Mouse (Mus musculus): ENCODE results near the gene Sema5a. TPM values are rescaled to one million over a fixed set of nuclear protein-coding genes. Genes with fewer than 3 reads are reported as not detected.
A peak's percentile ranks its signal among the peaks of the same experiment; 100 is the strongest.

Gene Sema5a
- polyA plus RNA-seq, 1 experiment from 2014 or later: 21.0 TPM

DNA sequence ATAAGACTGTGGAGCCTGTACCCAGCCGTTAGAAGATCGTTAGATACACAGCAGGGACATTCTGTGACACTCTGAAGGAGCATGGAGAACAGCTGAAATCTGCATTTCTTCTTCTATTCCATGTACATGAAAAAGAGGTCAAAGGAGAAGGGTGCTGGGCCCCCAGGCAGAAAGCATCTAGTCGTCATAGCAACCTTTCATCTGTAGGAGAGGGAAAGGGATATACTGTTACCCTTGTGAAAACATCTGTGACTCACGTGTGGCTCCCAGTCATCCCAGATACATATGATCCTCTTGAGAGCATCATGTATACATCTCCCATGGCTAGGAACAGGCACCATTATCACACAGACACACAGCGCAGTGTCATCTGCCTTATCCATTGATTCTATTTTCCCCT lies 16.3 kb downstream of the Sema5a start:
- peak overlapping the region; percentile 14; the same call in 1 of the 2 replicates for H3K27ac ChIP-seq

DNA sequence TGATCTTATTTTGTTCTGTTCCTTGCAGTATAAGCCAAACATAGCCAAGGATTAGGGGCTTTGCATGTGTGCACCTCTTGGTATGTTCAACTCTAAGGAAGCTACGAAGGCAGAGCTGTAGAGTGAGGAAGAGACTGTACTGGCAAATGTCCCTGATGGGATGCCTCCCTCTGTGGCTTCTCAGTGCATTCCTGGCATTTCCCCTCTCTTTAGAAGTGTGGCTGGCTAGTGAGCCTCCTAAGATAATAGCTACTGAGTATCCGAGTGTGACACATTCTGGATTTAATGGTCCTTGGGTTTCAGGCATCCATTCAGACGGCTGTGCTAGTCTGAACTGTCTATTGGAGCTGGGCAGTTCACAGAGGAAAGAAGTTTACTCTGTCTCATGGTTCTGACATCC lies 19.0 kb downstream of the Sema5a start:
- Histone ChIP-seq H3K27me3 (ENCODE audit: insufficient read depth, low read length) (no peaks in the 10 kb centered on the region), H3K9me3 (replicated peaks; ENCODE audit: low read length) (no peaks in the 10 kb centered on the region), H3K9ac (ENCODE audit: low read depth, low read length) (no peak overlapping the region), H3K27ac (no peak overlapping the region), H3K4me2 (ENCODE audit: low read length) (no peak overlapping the region), H3K4me3 (replicated peaks; ENCODE audit: low read depth, low read length) (no peak overlapping the region), H3K4me1 (replicated peaks; ENCODE audit: insufficient read depth, low read length) (peaks cover 35% of the 10 kb centered on the region), H3K36me3 (ENCODE audit: insufficient read depth, low read length) (no peaks in the 10 kb centered on the region)
- no peak for TF ChIP-seq CTCF (IDR thresholded peaks at IDR 0.05; ENCODE audit: low read depth)
- DNase-seq (ENCODE audit: low spot score) (peak; percentile 86), ATAC-seq (replicated peaks; ENCODE audit: low FRiP score, low read depth) (peak; percentile 30; the same call in 1 of the 2 replicates)
- WGBS: 35% methylated on average over 3 of the region's 3 CpGs

More for the DNA sequence above, 16.3 kb downstream of the Sema5a start:
- no peaks in the 10 kb centered on the region for H3K36me3 ChIP-seq (ENCODE audit: insufficient read depth, low read length)
- peaks cover 39% of the 10 kb centered on the region for H3K4me1 ChIP-seq (replicated peaks; ENCODE audit: insufficient read depth, low read length)
- no peak for TF ChIP-seq CTCF (IDR thresholded peaks at IDR 0.05; ENCODE audit: low read depth)
- no peaks in the 10 kb centered on the region for H3K9me3 ChIP-seq (replicated peaks; ENCODE audit: low read length)
- H3K4me2 ChIP-seq (ENCODE audit: low read length): no peak overlapping the region
- ATAC-seq (replicated peaks; ENCODE audit: low FRiP score, low read depth) (no peak), DNase-seq (ENCODE audit: low spot score) (no peak)
- H3K27me3 ChIP-seq (ENCODE audit: insufficient read depth, low read length): no peaks in the 10 kb centered on the region
- no peak overlapping the region for H3K9ac ChIP-seq (ENCODE audit: low read depth, low read length)
- 42% methylated on average over 5 of the region's 5 CpGs for WGBS
- H3K4me3 ChIP-seq (replicated peaks; ENCODE audit: low read depth, low read length): no peak overlapping the region

DNA sequence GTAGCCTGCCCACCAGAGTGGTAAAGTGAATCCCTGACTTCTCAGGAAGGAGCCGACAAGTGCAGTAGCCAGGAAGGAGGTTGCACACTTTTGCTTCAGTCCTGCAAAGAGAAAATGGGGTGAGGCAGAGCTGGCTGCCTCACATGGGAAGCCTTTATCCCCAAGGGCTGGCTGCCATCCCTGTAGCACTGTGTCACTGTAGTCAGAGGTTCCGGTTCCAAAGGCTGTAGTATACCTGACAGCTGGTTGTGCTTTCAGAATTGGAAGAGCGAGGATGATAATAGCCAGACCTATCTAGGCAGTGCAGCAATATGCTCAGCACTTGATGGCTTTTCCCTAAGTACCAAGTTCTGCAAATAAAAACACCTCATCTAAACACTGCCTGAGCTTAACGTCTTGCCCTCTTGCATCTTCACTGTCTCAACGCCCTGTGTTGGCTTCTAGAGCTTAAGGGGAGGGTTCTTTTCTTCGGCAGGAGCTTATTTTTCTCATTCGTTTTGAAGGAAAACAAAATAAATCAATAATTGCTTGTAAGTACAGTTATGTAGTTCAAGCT lies 20.3 kb downstream of the Sema5a start:
- no peak overlapping the region; the same call in 1 of the 2 replicates for H3K4me2 ChIP-seq (ENCODE audit: low read length)
- no peak for DNase-seq (ENCODE audit: low spot score)
- no peak overlapping the region for H3K4me3 ChIP-seq (replicated peaks; ENCODE audit: low read depth, low read length)
- no peak for TF ChIP-seq CTCF (IDR thresholded peaks at IDR 0.05; ENCODE audit: low read depth)
- no peak for ATAC-seq (replicated peaks; ENCODE audit: low FRiP score, low read depth)
- no peaks in the 10 kb centered on the region for H3K9me3 ChIP-seq (replicated peaks; ENCODE audit: low read length)
- no peaks in the 10 kb centered on the region for H3K27me3 ChIP-seq (ENCODE audit: insufficient read depth, low read length)
- no peak overlapping the region for H3K9ac ChIP-seq (ENCODE audit: low read depth, low read length)
- H3K27ac ChIP-seq: peak overlapping the region; percentile 77
- 47% methylated on average over 7 of the region's 7 CpGs for WGBS
- H3K36me3 ChIP-seq (ENCODE audit: insufficient read depth, low read length): no peaks in the 10 kb centered on the region
- peaks cover 32% of the 10 kb centered on the region for H3K4me1 ChIP-seq (replicated peaks; ENCODE audit: insufficient read depth, low read length)

DNA sequence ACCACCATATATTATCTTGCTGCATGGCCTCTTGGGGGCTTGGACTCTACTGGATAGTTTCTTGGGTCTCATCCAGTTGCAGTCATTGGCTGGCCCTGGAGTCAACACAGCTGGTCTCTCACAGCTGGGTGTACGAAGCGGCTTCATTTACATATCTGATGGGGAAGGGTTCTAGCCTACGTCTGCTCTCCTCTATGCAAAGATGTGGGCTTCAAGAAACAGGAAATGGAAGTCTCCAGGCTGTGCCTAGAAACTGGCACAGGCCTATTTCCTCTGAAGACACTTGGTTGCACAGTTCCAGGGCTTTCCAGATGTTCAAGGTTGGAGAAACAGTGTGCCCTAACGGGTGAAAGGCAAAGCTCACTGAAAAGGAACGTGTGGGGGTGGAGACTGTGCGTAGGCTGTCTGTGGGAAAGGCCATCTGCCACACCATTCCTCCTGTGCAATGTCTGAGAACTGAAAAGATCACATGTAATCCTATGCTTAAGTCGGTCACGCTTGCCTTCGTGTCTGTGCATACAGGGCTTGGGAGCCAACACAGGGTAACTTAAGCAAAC lies 20.8 kb downstream of the Sema5a start:
- Histone ChIP-seq H3K9me3 (replicated peaks; ENCODE audit: low read length) (no peaks in the 10 kb centered on the region), H3K36me3 (ENCODE audit: insufficient read depth, low read length) (no peaks in the 10 kb centered on the region), H3K4me2 (ENCODE audit: low read length) (no peak overlapping the region), H3K9ac (ENCODE audit: low read depth, low read length) (no peak overlapping the region), H3K4me1 (replicated peaks; ENCODE audit: insufficient read depth, low read length) (peaks cover 31% of the 10 kb centered on the region), H3K27me3 (ENCODE audit: insufficient read depth, low read length) (no peaks in the 10 kb centered on the region), H3K27ac (peak overlapping the region; percentile 77), H3K4me3 (replicated peaks; ENCODE audit: low read depth, low read length) (no peak overlapping the region)
- WGBS: 27% methylated on average over 9 of the region's 9 CpGs
- 0 out of 2 replicates have a peak, but pooled peaks have one; percentile 11 for TF ChIP-seq CTCF (IDR thresholded peaks at IDR 0.05; ENCODE audit: low read depth)
- DNase-seq (ENCODE audit: low spot score) (peak; percentile 91), ATAC-seq (replicated peaks; ENCODE audit: low FRiP score, low read depth) (peak; percentile 87)

DNA sequence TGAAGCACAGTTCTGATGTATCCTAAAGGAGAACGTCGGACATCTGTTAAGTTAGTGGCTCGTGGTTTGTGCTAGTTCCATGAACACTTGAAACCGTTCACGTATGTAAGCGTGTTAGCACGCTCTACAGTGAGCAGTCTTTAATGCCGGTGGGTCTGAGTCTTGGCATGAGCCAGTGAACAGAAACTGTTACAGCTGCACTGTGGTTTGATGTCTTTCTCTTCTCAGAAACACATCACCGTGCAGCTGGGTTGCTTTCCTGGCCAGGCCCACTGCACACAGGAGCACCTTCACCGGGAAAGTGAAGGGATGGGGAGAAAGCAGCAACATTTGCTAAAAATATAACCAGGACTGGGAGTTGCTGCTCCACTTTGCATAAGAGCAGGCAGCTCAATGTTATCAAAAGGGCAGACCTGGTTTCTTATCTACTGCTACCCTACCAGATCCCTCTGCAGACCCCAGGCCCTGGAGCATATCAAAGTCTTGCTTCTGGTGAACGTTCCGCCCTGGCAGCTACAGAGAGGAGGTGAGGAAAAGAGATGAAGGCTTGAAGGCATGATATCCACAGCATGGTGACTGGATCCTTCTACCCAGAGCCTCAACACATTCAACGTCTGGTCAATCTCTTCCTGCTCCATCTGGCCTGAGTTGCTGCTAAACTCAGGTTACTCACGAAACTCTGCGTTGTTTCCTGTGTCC lies 21.7 kb downstream of the Sema5a start:
- Histone ChIP-seq H3K27me3 (ENCODE audit: insufficient read depth, low read length) (no peaks in the 10 kb centered on the region), H3K9me3 (replicated peaks; ENCODE audit: low read length) (no peaks in the 10 kb centered on the region), H3K4me1 (replicated peaks; ENCODE audit: insufficient read depth, low read length) (peaks cover 25% of the 10 kb centered on the region), H3K27ac (peak overlapping the region; percentile 77), H3K4me2 (ENCODE audit: low read length) (no peak overlapping the region), H3K36me3 (ENCODE audit: insufficient read depth, low read length) (0 out of 2 replicates have a peak, but pooled peaks cover 5% of the 10 kb centered on the region), H3K9ac (ENCODE audit: low read depth, low read length) (no peak overlapping the region), H3K4me3 (replicated peaks; ENCODE audit: low read depth, low read length) (no peak overlapping the region)
- ATAC-seq (replicated peaks; ENCODE audit: low FRiP score, low read depth) (peak; percentile 14; the same call in 1 of the 2 replicates), DNase-seq (ENCODE audit: low spot score) (no peak)
- WGBS: 46% methylated on average over 15 of the region's 15 CpGs
- TF ChIP-seq CTCF (IDR thresholded peaks at IDR 0.05; ENCODE audit: low read depth): no peak

DNA sequence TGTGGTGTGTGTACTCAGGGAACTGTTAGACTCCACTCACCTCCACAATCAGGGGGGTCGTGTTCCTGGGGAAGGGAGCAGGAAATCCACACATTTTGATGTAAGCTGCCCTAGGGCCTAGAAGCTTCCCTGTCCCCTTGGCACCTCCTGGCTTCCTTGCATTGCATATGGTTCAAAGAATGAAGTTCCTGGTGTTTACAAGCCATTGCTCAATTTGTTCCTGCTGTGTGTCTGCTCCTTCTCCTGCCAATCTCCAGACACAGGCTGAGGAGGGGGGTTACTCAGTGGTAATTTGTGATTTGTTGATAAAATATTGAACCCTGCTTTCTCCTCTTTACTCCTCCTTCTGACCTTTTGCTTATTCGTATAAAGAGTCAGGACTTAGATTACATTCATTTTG lies 25.5 kb downstream of the Sema5a start:
- 57% methylated on average over 2 of the region's 2 CpGs for WGBS

More for the DNA sequence above, 25.5 kb downstream of the Sema5a start:
- Histone ChIP-seq H3K4me3 (replicated peaks; ENCODE audit: low read depth, low read length) (no peak overlapping the region), H3K4me2 (ENCODE audit: low read length) (no peak overlapping the region), H3K9ac (ENCODE audit: low read depth, low read length) (no peak overlapping the region), H3K27ac (no peak overlapping the region), H3K36me3 (ENCODE audit: insufficient read depth, low read length) (0 out of 2 replicates have a peak, but pooled peaks cover 9% of the 10 kb centered on the region), H3K9me3 (replicated peaks; ENCODE audit: low read length) (no peaks in the 10 kb centered on the region), H3K27me3 (ENCODE audit: insufficient read depth, low read length) (no peaks in the 10 kb centered on the region), H3K4me1 (replicated peaks; ENCODE audit: insufficient read depth, low read length) (peaks cover 15% of the 10 kb centered on the region)
- TF ChIP-seq CTCF (IDR thresholded peaks at IDR 0.05; ENCODE audit: low read depth): no peak
- DNase-seq (ENCODE audit: low spot score) (no peak), ATAC-seq (replicated peaks; ENCODE audit: low FRiP score, low read depth) (no peak)
